8 mouse cellular contexts compared by ENCODE assay signal in the genomic region with DNA sequence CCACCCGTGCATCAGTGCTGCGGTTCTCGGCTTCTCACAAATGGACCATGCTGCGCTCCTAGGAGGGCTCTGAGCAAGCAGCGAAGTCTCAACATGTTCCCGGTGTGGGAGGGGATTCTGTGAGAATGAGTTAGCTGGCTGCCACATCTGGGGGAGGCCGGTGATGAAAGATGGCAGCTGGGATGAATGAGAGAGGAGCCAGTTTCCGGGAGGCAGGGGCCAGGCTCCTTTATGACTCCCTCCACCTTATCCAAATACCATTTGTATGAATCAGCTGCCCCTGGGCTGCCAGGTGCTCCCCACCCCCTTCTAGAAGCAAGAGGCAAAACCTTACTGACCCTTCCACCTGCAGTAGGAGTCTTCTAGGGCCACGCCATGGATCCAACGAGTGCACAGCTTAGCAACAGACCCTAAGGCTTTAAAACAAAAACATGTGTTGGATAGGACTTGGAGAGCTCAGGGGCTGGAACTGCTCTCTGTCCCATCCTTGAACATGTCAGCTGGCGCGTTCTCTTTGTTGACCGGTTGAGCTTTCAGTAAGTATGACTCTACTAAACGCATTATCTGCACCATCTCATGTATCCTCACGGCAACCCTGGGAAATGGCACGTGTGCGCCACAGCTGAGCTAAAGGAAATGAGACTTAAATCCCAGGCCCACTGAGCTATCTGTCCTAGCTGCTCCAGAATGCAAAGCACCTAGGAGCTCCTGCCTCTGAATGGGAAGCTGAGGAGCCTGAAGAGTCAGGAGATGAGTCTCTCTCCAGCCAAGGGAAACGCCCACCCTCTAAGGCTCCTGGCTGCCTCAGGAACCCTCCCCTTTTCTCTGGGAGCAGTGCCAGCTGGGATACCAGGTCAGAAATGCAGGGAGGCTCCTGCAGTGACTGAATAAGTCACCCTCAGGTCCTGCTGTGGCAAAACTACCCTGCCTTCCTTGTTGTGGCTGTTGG. TPM values are rescaled to one million over a fixed set of nuclear protein-coding genes. Genes with fewer than 3 reads are reported as not detected.
A peak's percentile ranks its signal among the peaks of the same experiment; 100 is the strongest.
DNase-seq lines count a peak whose midpoint lies in the region; ATAC-seq lines count a peak whose summit lies in the region.

No protein-coding gene starts in this region.

- DNase-seq in urinary bladder, postnatal 25 days (ENCODE audit: low spot score) = peak; percentile 29
- DNase-seq in urinary bladder, adult 2 months (ENCODE audit: low spot score) = no peak
- DNase-seq in heart, adult 8-10 months (ENCODE audit: low spot score) = peak; percentile 71
- DNase-seq in kidney, postnatal 10 days = peak; percentile 59
- DNase-seq in urinary bladder, postnatal 36 days (ENCODE audit: low spot score in 2 of 2) = peak; percentile 16 to 27
- DNase-seq in thymus, postnatal 10 days (ENCODE audit: low spot score in 2 of 2) = no peak
- DNase-seq in frontal cortex, adult 2 months (ENCODE audit: extremely low spot score in 1 of 2, low spot score in 1 of 2) = no peak

- ATAC-seq in CD4-positive, CD25-positive, alpha-beta regulatory T cell, adult 4 months = no peak

RNA-seq across cellular contexts. Expression of gene Vav3, which starts 30.9 kb away (rescaled TPM):
- 4.9 and 5.6 TPM in 2 replicates for polyA plus RNA-seq in urinary bladder, adult 2 months (2012; rRNA removed)
- total RNA-seq in heart, adult 8-10 months (2022) = 1 to 10 TPM; 3.2 to 6.0 (median 4.8) TPM
- 4.5 and 4.7 TPM in 2 replicates for polyA plus RNA-seq in frontal cortex, adult 2 months (2012; rRNA removed)
- polyA plus RNA-seq in CD4-positive, CD25-positive, alpha-beta regulatory T cell, adult 4 months (2017; shearing (Covaris generic)) = 10 to 100 TPM; 10.1 to 13.1 TPM

Comparison
In these comparisons a context has a peak if more than half of its experiments do, and no peak if none do; other contexts are left out.
1. DNase-seq: peak in urinary bladder, postnatal 25 days (single experiment), heart, adult 8-10 months (single experiment), kidney, postnatal 10 days (single experiment) and urinary bladder, postnatal 36 days (2 of 2); none in urinary bladder, adult 2 months (single experiment), thymus, postnatal 10 days (0 of 2) and frontal cortex, adult 2 months (0 of 2).